Mouse (Mus musculus): ENCODE measurements at regions not wholly inside any gene's neighbourhood (a gene's known extent, or its start where the extent isn't known, plus 50 kb on each side); places are given as distances from the start of the nearest gene placed in this dataset.

DNA sequence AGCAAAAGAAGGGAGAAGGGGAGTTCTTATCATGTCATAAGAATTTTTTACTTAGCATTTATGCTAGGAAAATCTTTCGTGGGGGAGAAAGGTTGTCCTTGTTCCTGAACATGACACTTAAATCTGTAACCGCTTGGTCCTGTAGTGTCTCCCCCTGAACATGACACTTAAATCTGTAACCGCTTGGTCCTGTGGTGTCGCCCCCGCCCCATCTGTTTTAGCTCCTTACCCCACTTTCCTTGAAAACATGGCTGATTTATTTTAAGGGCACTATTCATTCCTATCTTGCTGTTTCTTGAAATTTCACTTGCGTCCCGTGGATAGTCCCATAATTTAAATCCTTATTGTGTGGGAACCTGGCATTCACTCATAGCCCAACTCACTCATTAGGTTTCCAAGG is 82.2 kb downstream of the Rap2a start:
- DNase-seq (ENCODE audit: low spot score in 2 of 2), result no peak

- DNase-seq (ENCODE audit: low spot score in 2 of 2), result no peak
These were observed 82.7 kb downstream of the Rap2a start for GRCm38 (mm10) chr14:120560987-120561386.

GRCm38 (mm10) chr14:120566945-120567344 is 88.7 kb downstream of the Rap2a start:
- no peak for DNase-seq (ENCODE audit: low spot score in 2 of 2)

DNA sequence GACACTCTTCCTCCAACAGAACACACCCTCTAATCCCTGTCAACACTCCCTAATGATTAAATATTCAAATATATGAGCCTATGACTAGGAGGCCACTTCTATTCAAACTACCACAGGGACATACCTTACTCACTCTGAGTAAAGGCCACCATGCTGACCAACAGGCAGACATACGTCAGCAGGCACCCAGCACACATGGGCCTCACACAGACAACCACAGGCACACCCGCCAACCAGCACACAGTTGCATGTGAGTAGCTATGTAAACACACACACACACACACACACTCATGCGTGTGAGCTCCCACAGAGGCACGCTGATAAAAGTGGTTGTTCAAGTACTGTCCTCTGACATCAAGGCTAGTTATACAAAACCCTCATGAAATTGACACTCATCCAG is 89.8 kb downstream of the Rap2a start:
- no peak for DNase-seq (ENCODE audit: low spot score in 2 of 2)

DNA sequence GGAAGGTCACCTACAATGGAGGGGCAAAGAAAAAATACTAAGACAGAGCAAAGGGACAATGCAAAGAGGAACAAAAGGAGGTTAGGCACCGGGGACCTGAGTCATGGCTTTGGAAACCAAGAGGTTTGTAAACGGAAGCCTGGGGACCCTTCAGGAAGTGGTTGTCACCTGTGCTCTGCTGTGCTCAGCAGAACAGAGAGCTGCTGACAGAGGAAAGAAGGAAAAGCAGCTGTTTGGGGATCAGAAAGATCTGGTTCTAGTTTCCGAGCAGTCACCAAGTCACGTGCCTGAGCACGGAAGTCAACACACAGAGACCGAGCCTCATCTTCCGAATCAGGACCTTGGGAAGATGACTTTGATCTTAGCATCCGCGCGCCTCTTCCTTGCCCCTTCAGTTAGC is 94.0 kb downstream of the Rap2a start:
- DNase-seq (ENCODE audit: low spot score in 2 of 2), result no peak

- no peak for DNase-seq (ENCODE audit: low spot score in 2 of 2)
These were observed 97.0 kb downstream of the Rap2a start for GRCm38 (mm10) chr14:120575202-120575601.

DNA sequence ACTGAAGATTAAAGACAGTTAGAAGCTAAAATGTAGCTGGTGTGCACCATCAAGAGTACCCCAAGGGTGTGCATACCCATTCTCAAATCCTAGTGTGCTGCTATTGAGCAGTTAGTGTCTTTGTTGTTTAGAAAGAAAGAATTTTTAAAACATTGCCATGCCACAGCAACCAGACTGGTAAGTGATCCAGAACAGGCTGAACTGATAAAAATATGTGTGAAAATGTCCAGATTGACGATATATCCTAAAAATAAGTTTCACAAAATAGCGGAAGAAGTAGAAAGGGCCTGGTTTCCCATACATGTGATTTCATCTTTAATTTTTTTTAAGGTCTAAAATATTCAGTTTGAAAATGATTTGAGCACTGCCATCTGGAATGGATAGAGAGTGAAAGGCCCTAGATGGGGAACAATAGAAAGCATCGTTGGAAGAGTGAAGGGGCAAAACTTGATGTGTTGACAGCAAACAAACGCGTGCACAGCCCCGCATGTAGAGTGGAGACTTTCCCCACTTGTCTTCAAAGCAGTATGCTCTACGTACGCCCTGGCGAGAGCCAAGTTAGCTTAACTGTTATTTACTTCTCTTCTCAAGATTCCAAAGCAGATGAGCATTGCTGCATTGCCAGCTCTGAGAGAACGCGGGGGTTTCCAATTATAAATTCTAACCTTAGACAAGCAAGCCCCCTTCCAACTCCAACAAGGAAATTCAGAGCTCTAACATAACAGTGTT is 100.3 kb downstream of the Rap2a start:
- no peak for DNase-seq (ENCODE audit: low spot score in 2 of 2)

GRCm38 (mm10) chr14:120583807-120584206 is 105.6 kb downstream of the Rap2a start:
- no peak for DNase-seq (ENCODE audit: low spot score in 2 of 2)

GRCm38 (mm10) chr14:120592191-120592590 is 113.9 kb downstream of the Rap2a start:
- DNase-seq (ENCODE audit: low spot score in 2 of 2), result no peak

DNA sequence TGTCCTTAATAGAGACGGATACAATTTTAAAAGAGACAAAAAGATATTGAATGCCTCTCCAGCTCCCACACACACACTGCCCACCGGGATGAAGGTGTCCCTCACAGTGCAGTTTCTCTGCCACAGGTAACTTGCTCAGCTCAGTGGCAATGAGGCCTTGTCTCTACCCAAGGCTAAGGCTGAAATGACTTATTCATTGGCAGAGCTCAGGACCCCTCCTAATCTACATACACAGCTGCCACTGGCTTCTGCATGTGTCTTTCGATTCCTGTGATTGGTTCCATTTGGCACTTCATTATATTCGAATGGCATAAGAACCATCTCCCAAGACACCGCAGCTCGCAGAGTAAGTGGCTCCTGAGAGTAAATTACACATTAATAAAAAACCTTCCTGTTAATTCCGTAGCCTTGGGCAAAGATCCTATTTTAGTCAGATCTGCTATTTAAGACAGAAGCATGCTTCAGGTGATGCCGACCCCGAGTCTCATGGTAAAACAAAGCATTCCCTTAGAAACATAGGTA is 122.2 kb downstream of the Rap2a start:
- DNase-seq (ENCODE audit: low spot score in 2 of 2), result no peak

- no peak for DNase-seq (ENCODE audit: low spot score in 2 of 2)
These were observed 123.3 kb downstream of the Rap2a start for GRCm38 (mm10) chr14:120601510-120601909.

DNA sequence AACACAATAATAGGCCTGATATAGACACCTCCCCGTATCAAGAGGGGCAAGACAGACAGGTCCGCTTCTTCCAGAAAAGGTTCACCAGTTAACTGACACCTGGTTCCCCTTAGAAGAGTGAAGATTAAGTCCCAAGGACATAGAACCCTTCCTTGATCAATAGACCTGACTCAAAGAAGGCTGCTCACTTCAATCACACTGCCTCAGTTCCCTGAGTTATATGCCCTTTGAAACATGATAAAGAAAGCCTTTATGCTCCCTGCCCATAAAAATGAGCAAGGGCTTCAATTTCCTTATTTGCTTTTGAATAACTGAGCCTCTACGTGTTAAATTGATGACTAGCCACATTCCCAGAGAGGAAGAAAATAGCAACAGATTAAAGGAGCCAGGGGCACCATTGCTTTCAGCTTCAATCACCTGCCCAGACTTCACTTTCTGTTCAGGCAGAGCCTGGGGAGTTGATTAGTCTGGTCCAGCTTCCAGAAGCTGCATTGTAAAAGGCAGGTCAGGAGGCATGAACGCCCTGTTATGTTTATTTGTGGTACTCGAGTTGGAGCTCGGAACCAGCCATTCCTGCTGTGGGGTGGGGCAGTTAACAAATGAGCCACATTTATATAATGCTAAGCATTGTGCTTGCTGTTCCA is 125.7 kb downstream of the Rap2a start:
- no peak for DNase-seq (ENCODE audit: low spot score in 2 of 2)

DNA sequence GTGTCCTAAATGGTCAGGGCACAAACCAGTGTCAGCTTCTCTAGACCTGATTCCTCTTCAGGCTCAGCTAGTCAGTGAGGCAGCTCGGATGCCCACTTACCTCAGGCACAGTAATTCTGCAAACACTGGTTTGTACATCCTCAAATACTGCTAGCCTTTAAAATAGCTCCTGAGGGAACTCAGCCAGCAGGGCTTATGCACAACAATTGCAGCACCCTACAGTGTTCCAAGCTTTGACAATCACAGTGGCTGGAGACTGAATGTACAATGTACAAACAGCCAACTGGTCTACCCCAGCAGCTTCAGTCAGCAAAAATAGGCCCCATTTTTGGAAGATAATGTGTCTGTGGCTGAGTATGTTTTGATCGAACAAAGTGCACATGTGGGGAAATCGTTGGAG is 129.6 kb downstream of the Rap2a start:
- DNase-seq (ENCODE audit: low spot score in 2 of 2), result no peak

DNA sequence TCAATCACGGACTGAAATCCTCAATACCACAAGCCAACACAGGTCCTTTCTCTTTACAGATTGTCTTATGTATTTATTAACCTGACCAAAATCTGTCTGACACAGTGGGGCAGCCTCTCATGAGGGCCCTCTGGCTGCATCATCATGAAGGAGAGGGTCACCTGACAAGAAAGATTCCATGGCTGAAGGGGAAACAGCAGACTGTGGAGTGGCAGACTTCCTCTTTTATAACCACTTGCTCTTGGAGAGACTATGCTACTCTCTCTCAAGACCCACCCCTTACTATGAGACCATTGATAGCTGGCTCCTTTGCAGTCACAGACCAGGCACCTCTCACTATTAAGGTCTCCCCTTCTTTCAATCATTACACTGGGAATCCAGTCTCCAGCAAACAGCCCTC is 133.1 kb downstream of the Rap2a start:
- DNase-seq (ENCODE audit: low spot score in 2 of 2), result no peak

- no peak for DNase-seq (ENCODE audit: low spot score in 2 of 2)
These were observed 148.1 kb downstream of the Rap2a start for GRCm38 (mm10) chr14:120626223-120626935.

GRCm38 (mm10) chr14:120626936-120627277 is 148.7 kb downstream of the Rap2a start:
- DNase-seq (ENCODE audit: low spot score in 2 of 2), result no peak

GRCm38 (mm10) chr14:120632771-120633170 is 154.5 kb downstream of the Rap2a start:
- DNase-seq (ENCODE audit: low spot score in 2 of 2), result no peak

- no peak for DNase-seq (ENCODE audit: low spot score in 2 of 2)
These were observed 158.6 kb downstream of the Rap2a start for GRCm38 (mm10) chr14:120636726-120637400.

- no peak for DNase-seq (ENCODE audit: low spot score in 2 of 2)
These were observed 159.4 kb downstream of the Rap2a start for GRCm38 (mm10) chr14:120637486-120638125.

- DNase-seq (ENCODE audit: low spot score in 2 of 2), result no peak
These were observed 164.3 kb downstream of the Rap2a start for GRCm38 (mm10) chr14:120642591-120642990.

- DNase-seq (ENCODE audit: low spot score in 2 of 2), result no peak
These were observed 173.8 kb downstream of the Rap2a start for GRCm38 (mm10) chr14:120652034-120652433.

DNA sequence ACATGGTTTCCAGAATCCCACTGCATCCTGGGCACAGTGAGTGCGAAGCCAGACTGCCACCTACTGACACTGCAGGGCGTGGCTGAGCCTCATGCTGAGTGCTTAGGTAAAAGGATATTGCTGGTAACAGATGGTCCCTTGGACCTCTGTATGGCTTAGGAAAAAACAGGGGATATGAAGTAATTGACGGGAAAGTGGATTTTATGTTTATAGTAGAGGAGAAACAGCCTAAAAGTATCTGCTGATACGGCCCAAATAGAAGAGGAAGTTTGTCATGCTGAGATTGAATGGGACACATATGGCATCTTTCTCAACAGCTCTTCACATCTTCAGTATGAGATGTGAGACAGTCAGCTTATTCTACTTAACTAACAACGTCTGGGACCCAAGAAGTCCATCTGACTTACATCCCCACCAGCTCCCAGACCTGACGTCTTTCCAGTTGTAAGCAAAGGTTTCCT is 182.1 kb downstream of the Rap2a start:
- DNase-seq (ENCODE audit: low spot score in 2 of 2), result no peak
